Mouse (Mus musculus): ENCODE results near the gene Las1l.

Gene Las1l

DNA sequence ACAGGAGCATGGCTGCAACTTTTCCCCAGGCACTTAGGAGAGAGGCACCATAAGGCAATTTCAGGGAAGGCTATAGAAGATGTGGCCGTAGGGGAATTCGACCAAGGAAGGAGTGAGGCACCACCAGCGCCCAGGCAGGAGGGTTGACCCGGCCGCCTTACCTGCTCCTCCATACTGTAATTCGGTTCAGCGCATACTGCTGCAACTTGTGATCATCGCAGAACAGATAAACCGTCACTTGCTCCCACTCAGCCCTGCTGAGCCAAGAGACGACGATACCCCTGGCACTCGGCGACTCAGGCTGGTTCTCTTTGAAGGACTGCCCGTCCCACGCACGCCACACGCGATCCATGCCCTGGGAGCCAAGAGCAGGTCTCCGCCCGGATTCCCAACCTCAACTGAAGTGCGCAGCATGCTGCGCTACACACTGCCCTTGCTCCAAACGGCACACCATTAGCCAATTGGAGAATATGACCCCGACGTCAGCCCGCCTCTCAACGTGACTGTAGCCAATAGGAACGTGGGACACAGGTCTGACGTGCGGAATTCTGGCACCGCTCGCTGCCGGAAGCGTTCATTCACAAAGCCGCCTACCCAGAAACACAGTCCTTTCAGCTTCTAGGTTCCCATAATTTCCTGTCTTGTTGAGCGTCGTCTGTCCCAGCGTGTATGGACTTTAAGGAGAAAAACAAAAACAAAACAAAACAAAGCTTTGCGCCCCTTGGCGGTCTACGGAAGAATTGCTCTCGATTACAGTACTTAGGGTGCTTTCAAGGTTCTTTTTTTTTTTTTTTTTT is at the start of gene Las1l:
TSS of gene Las1l (minus strand) at position 466 of the 797 bp plus-strand sequence.
- peak; percentile 99 for DNase-seq

GRCm38 (mm10) chrX:96006395-96006794 is 49.6 kb upstream of the Las1l start:
- DNase-seq: no peak

- DNase-seq: no peak
These were observed 42.8 kb upstream of the Las1l start for GRCm38 (mm10) chrX:95999601-96000000.

DNA sequence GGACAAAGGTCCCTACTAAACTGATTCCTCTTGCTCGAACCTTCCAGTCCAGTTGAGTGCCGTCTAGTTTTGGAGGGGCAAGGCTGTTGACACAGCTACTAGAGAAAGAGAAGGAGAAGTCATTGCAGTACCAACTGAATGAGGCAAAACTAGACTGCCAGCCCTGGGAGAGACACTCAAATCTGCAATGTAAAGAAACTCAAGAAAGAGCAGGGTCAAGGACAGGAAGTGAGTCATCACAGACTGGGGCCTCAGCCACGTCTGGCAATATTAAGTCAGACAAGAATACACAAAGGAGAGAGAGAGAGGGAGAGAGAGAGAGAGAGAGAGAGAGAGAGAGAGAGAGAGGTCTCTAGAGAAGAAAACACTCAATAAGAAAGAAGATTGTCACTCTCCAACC is 36.4 kb upstream of the Las1l start:
- DNase-seq: no peak

DNA sequence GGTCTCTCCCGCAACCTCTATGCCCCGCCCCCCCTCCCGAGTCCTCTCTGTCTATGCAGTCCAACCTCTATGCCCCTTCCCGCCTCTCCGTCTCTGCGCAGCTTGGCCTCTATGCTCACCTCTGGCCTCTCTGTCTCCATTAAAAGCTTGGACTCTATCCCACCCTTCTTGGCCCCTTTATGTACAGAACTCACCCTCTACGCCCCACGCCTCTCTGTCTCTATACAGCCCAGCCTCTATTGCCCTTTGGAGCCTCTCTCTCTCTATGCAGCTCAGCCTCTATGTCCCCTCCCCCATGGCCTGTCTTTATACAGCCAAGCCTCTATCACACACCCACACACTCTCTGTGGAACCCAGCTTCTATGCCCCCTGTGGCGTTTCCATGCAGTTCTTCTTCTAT is 13.2 kb upstream of the Las1l start:
- peak; percentile 35 for DNase-seq

DNA sequence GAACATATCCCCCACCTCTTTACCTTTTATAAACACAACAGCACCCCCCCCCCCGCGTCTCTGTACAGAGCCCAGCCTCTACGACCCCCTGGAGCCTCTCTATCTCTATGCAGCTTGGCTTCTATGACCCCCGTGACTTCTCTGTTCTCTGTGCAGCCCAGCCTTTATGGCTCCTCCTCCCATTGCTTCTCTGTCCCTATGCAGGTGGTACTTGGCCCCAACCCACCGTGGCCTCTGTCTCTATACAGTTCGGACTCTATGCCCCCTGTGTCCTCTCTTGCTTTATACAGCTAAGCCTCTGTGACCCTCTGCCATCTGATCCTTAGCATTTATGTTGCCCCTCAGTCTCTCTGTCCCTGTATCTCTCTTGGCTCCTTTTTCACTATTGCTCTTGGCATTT is 12.4 kb upstream of the Las1l start:
- DNase-seq: peak; percentile 50

- DNase-seq: peak; percentile 98
These were observed 11.8 kb upstream of the Las1l start for GRCm38 (mm10) chrX:95968594-95968965.

GRCm38 (mm10) chrX:95967847-95968593 is 11.3 kb upstream of the Las1l start:
- peak; percentile 92 for DNase-seq

GRCm38 (mm10) chrX:95965036-95965435 is 8.3 kb upstream of the Las1l start:
- no peak for DNase-seq

DNA sequence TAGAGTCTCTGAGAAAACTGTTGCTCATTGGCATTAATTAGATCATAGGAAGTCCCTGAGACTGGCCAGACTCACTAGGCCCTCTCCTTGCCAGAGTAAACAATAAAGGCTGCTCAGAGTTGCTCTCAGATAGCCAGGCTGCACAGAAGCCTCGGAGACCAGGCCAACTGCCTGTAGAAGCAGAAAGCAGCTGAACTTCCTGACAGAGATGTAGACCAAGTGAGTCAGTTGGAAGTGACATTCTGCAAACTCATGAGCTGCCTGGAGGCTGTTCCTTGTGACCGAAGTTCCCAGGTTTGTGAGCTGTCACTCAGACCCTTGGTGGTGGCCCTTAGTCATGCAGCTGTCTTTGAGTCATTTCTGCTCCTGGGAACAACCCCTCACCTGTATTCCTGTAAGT is 6.6 kb upstream of the Las1l start:
- peak; percentile 88 for DNase-seq

DNA sequence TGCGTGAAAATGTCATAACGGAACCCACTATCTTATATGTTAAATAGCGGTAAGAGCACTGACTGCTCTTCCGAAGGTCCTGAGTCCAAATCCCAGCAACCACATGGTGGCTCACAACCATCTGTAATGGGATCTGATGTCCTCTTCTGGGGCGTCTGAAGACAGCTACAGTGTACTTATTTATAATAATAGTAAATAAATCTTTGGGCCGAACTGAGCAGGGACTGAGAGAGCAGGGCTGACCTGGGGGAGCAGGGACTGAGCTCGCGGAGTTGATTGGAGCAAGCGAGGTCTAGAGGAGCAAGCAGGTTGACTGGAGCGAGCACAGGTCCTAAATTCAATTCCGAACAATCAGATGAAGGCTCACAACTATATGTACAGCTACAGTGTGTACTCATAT is 699 bp upstream of the Las1l start:
- DNase-seq: peak; percentile 85

DNA sequence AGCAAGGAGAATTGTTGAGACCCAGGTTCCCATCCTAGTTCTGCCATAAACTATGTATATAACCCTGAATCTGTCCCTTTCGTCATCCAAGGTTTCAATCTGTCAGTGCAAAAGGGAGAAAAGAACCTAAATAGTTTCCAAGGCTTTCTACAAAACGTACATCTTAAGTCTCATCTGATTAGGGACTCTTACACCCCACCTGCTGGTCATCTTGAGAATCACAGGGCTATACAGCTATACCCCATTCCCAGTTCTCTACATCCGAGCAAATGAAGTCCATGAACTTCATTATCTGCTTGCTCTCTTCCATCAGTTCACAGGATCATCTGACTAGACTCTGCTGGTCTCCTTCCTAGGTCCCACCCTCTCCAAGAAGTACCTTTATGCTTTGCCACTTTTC is 6.0 kb downstream of the Las1l start:
- DNase-seq: no peak

DNA sequence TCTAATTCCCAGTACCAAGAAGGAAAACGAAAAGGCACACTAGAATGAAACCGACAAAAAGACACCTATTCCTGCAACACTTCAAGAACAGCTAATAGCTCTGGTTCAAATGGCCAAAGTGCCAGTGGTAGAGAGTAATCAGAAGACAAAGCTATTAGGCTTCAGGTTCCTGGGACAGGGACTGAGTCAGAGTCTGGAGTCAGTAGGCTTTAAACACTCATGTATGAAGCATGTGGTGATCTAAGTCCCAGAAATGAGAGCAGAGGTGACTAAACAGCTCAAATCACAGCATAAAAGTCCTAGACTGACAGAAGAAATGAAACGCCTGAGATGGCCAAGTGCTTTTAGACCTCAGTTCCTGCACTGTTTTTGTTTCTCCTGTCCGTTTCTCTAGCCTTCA is 8.6 kb downstream of the Las1l start:
- DNase-seq: no peak

DNA sequence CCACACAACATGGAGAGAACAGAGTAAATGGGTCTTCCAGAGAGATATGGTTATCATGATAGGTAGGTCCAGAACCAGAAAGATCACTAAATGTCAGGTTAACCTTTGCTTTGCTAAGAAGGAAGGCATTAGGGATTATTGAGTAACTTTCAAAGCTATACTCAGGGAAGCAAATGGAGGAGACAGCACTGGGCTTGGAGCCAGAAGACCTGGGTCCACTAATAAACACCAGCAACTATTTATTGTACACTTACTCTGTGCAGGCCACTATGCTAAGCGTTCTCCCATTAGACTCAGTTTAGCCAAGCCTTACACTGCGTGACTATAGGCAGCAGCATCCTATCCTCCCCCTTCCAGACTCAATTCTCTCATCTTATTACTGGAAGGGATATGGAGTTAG is 11.3 kb downstream of the Las1l start:
- no peak for DNase-seq

GRCm38 (mm10) chrX:95935481-95935880 is 21.3 kb downstream of the Las1l start:
- DNase-seq: no peak

- DNase-seq: no peak
These were observed 54.0 kb downstream of the Las1l start for GRCm38 (mm10) chrX:95902716-95903115.
